Mouse (Mus musculus) testis, adult 2 months (tissue): ENCODE data around the gene Tmem185b.

Experiments used
- CTCF ChIP-seq: fragments of 200-500 bp; IDR thresholded peaks from 2 replicates; pipeline ENCODE4 v1.5.1; 2012; ENCODE audit warnings: low read depth, mild to moderate bottlenecking, inconsistent platforms, low read length, moderate library complexity; ENCODE audit not compliant: control insufficient read depth, insufficient read depth, insufficient replicate concordance
- POLR2A ChIP-seq: fragments of 200-500 bp; IDR thresholded peaks from 2 replicates; pipeline ENCODE4 v1.6.1; 2012; ENCODE audit warnings: low read depth, mild to moderate bottlenecking, inconsistent platforms, low read length, moderate library complexity; ENCODE audit not compliant: control insufficient read depth

GRCm38 (mm10) chr1:119503808-119504207 is 22.2 kb upstream of the Tmem185b start:
- no peak for TF ChIP-seq POLR2A
- TF ChIP-seq CTCF = no peak
